Mouse (Mus musculus) common myeloid progenitor, adult 5-6 weeks (primary cell): Measurements from ENCODE around the gene Tfap2b. TPM values are rescaled to one million over a fixed set of nuclear protein-coding genes. Genes with fewer than 3 reads are reported as not detected.

Experiments used
- ATAC-seq: replicated peaks from 2 replicates; pipeline ENCODE4 v1.8.0; 2016; ENCODE audit warnings: low read depth, mild to moderate bottlenecking, moderate TSS enrichment, inconsistent platforms; ENCODE audit not compliant: poor library complexity, severe bottlenecking
- total RNA-seq: library from RNA; stranded (forward); fragments of 200-1000, 187-1606 nt; gene quantifications from 2 replicates; pipeline ENCODE4 v1.2.3, GENCODE M21; 2017

Gene Tfap2b
- not detected in 2 replicates for total RNA-seq

- no peak for ATAC-seq
These were observed at the start of gene Tfap2b for GRCm38 (mm10) chr1:19208641-19209358. TSS of gene Tfap2b (plus strand) at chr1:19208914.

GRCm38 (mm10) chr1:19178742-19179397 is 29.8 kb upstream of the Tfap2b start:
- peak; percentile 77 for ATAC-seq

GRCm38 (mm10) chr1:19205649-19206048 is 3.1 kb upstream of the Tfap2b start:
- no peak for ATAC-seq

GRCm38 (mm10) chr1:19206194-19206593 is 2.5 kb upstream of the Tfap2b start:
- no peak for ATAC-seq

GRCm38 (mm10) chr1:19207611-19208010 is 1.1 kb upstream of the Tfap2b start:
- no peak for ATAC-seq

- ATAC-seq = no peak
These were observed 638 bp downstream of the Tfap2b start for GRCm38 (mm10) chr1:19209359-19209745.

GRCm38 (mm10) chr1:19209776-19210175 is 1.1 kb downstream of the Tfap2b start:
- 0 out of 2 replicates have a peak, but pooled peaks have one; percentile 42 for ATAC-seq

- ATAC-seq = peak; percentile 72
These were observed 1.7 kb downstream of the Tfap2b start for GRCm38 (mm10) chr1:19210215-19211032.

- ATAC-seq = no peak
These were observed 2.3 kb downstream of the Tfap2b start for GRCm38 (mm10) chr1:19211033-19211405.

GRCm38 (mm10) chr1:19211546-19212154 is 2.9 kb downstream of the Tfap2b start:
- no peak for ATAC-seq

GRCm38 (mm10) chr1:19212691-19213090 is 4.0 kb downstream of the Tfap2b start:
- no peak for ATAC-seq

GRCm38 (mm10) chr1:19213171-19213570 is 4.5 kb downstream of the Tfap2b start:
- no peak for ATAC-seq

GRCm38 (mm10) chr1:19213851-19214395 is 5.2 kb downstream of the Tfap2b start:
- no peak for ATAC-seq

- no peak for ATAC-seq
These were observed 8.7 kb downstream of the Tfap2b start for GRCm38 (mm10) chr1:19217391-19217790.

- no peak for ATAC-seq
These were observed 9.5 kb downstream of the Tfap2b start for GRCm38 (mm10) chr1:19218221-19218620.

GRCm38 (mm10) chr1:19219381-19219780 is 10.7 kb downstream of the Tfap2b start:
- ATAC-seq = no peak

GRCm38 (mm10) chr1:19220564-19220963 is 11.8 kb downstream of the Tfap2b start:
- ATAC-seq = no peak

- ATAC-seq = no peak
These were observed 12.9 kb downstream of the Tfap2b start for GRCm38 (mm10) chr1:19221601-19222000.

GRCm38 (mm10) chr1:19226699-19227098 is 18.0 kb downstream of the Tfap2b start:
- ATAC-seq = no peak

- ATAC-seq = no peak
These were observed 22.3 kb downstream of the Tfap2b start for GRCm38 (mm10) chr1:19230926-19231573.
